Mouse (Mus musculus): Measurements from ENCODE around the gene Arhgap10. TPM values are rescaled to one million over a fixed set of nuclear protein-coding genes. Genes with fewer than 3 reads are reported as not detected.

Arhgap10 gene
- polyA plus RNA-seq, 1 experiment from 2014 or later: 14.8 TPM

DNA sequence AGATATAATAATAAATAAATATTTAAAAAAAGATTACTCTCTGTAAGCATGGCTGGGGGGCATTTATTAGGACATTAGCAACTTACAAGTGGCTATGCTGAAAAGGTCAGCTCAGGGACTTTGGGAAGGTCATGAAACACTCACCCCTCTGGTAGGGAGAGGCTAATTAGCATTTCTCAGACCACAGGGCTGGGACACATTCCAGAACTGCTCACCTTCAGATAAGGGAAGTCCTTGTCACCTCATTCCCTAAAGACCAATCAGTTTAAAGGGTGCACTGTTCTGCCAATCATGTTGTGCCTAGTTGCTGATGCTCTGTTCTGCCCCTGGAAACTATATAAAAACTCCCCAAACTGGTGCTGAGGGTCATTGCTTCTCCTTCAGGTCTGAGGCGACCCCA lies 20.5 kb upstream of the Arhgap10 start:
- Histone ChIP-seq H3K4me3 (ENCODE audit: low read depth, low read length) (no peak overlapping the region), H3K9ac (ENCODE audit: low read length) (no peak overlapping the region), H3K9me3 (ENCODE audit: control insufficient read depth, low read length) (no peaks in the 10 kb centered on the region), H3K27ac (ENCODE audit: low read depth, low read length) (no peak overlapping the region), H3K4me2 (ENCODE audit: low read depth) (no peak overlapping the region), H3K4me1 (ENCODE audit: control insufficient read depth, insufficient read depth, low read length) (no peaks in the 10 kb centered on the region), H3K27me3 (ENCODE audit: control insufficient read depth, insufficient read depth, low read length) (no peaks in the 10 kb centered on the region), H3K36me3 (ENCODE audit: control insufficient read depth, insufficient read depth, low read length) (no peaks in the 10 kb centered on the region)
- ATAC-seq (ENCODE audit: insufficient read depth, low FRiP score, low TSS enrichment) (no peak), DNase-seq (ENCODE audit: low spot score) (no peak)
- WGBS: 83% methylated on average over 1 of the region's 1 CpGs

DNA sequence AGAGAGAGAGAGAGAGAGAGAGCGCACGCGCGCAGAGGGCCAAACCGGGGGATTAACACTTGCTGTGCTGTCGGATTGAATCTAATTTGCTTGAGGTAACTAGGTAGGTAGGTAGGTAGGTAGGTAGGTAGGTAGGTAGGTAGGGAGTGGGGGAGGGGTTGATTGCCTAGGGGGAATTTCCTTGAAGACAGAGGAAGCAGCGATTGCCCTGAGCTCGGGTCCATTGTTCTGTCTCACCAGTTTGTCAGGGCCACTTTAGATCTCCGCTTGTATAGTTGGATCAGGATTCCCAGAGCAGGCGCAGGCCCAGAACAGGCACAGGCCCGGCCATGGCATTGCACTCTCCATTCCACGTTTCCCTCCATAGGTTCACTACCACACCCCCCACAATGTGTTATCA lies 19.1 kb upstream of the Arhgap10 start:
- H3K4me3 ChIP-seq (ENCODE audit: low read depth, low read length): no peak overlapping the region
- 77% methylated on average over 12 of the region's 12 CpGs for WGBS
- no peak for ATAC-seq (ENCODE audit: insufficient read depth, low FRiP score, low TSS enrichment)

DNA sequence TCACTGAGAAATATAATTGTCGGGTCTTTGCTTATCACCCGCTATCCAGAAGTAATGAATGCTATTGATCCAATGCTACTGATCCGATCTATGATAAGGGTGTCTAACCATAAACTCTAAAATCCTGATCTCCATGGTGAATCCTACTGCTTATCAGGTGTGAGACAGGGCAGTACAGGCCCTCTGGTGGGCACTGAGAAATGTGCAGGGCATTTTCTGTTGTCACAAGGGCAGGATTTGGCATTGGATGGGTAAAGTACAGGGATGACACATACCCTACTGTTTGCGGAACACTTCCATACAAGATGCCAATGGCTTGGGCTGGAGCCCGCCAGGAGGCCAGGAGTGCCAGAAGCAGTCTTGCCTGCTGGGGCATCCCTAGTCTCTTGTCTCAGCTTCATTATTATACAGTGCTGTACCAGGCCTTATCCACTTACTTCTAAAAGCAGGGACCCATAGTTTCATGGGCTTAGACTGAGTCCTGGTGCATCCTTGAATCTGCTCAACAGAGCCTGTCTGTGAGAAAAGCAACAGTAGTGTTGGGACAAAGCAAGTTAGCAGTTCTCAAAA lies 17.4 kb upstream of the Arhgap10 start:
- Histone ChIP-seq H3K9ac (ENCODE audit: low read length) (no peak overlapping the region), H3K4me1 (ENCODE audit: control insufficient read depth, insufficient read depth, low read length) (no peaks in the 10 kb centered on the region), H3K4me2 (ENCODE audit: low read depth) (no peak overlapping the region), H3K27me3 (ENCODE audit: control insufficient read depth, insufficient read depth, low read length) (no peaks in the 10 kb centered on the region), H3K9me3 (ENCODE audit: control insufficient read depth, low read length) (no peaks in the 10 kb centered on the region), H3K27ac (ENCODE audit: low read depth, low read length) (no peak overlapping the region), H3K4me3 (ENCODE audit: low read depth, low read length) (no peak overlapping the region), H3K36me3 (ENCODE audit: control insufficient read depth, insufficient read depth, low read length) (no peaks in the 10 kb centered on the region)
- no peak for ATAC-seq (ENCODE audit: insufficient read depth, low FRiP score, low TSS enrichment)
- no peak for DNase-seq (ENCODE audit: low spot score)
- 91% methylated on average over 5 of the region's 5 CpGs for WGBS

More for the DNA sequence above, 19.1 kb upstream of the Arhgap10 start:
- no peaks in the 10 kb centered on the region for H3K36me3 ChIP-seq (ENCODE audit: control insufficient read depth, insufficient read depth, low read length)
- H3K9me3 ChIP-seq (ENCODE audit: control insufficient read depth, low read length): no peaks in the 10 kb centered on the region
- no peak overlapping the region for H3K9ac ChIP-seq (ENCODE audit: low read length)
- H3K27ac ChIP-seq (ENCODE audit: low read depth, low read length): no peak overlapping the region
- no peak for DNase-seq (ENCODE audit: low spot score)
- H3K4me1 ChIP-seq (ENCODE audit: control insufficient read depth, insufficient read depth, low read length): no peaks in the 10 kb centered on the region
- H3K4me2 ChIP-seq (ENCODE audit: low read depth): no peak overlapping the region
- H3K27me3 ChIP-seq (ENCODE audit: control insufficient read depth, insufficient read depth, low read length): no peaks in the 10 kb centered on the region

DNA sequence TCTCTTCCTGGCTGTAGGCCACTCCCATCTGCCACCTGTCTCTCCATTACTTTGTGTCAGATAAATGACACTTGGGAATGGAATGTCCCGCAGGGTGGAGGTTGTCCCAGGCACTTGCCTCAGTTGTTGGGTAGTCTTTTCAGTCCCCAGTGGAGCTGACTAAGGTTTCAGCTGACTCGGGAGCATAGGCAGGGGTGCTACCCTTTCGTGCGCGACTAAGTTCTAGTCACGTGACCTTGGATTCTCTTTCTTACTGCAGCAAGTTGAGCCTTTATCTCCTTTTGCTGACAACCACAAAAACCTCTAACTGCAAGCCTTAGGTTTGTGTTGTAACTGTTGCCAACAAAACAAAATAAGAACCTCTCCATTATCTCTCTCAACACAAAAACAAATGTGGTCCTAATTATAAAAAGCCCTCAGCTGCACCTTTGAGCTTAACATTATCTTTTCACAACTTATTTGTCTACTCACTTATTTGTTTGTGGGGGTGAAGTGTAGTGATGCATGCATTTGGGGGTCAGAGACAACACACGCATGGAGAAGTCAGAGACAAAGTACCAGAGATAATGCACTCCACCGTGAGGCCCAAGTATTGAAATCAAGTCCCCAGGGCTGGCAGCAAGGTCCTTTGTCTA lies 16.7 kb upstream of the Arhgap10 start:
- no peak overlapping the region for H3K4me2 ChIP-seq (ENCODE audit: low read depth)
- DNase-seq (ENCODE audit: low spot score) (no peak), ATAC-seq (ENCODE audit: insufficient read depth, low FRiP score, low TSS enrichment) (no peak)
- H3K4me3 ChIP-seq (ENCODE audit: low read depth, low read length): no peak overlapping the region
- no peak overlapping the region for H3K27ac ChIP-seq (ENCODE audit: low read depth, low read length)
- no peaks in the 10 kb centered on the region for H3K36me3 ChIP-seq (ENCODE audit: control insufficient read depth, insufficient read depth, low read length)
- no peaks in the 10 kb centered on the region for H3K27me3 ChIP-seq (ENCODE audit: control insufficient read depth, insufficient read depth, low read length)
- 73% methylated on average over 8 of the region's 8 CpGs for WGBS
- H3K4me1 ChIP-seq (ENCODE audit: control insufficient read depth, insufficient read depth, low read length): no peaks in the 10 kb centered on the region
- no peak overlapping the region for H3K9ac ChIP-seq (ENCODE audit: low read length)
- H3K9me3 ChIP-seq (ENCODE audit: control insufficient read depth, low read length): no peaks in the 10 kb centered on the region

DNA sequence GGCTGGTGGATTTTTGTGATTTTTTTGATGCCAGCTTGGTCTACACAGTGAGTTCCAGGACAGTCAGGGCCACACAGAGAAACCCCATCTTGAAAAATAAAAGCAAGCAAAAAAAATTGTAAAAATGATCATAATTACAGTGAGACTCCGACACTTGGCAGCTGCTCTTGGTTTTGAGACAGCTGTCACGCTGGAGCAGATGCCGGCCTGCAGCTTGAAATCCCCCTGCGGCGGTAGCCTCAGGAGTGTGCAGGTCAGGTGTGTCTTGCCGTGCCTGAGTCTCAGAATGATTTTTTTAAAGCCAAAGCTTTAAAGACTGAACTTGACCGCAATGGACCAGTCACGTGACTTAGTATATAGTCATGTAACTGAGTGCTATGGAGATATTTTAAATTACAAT lies 8.4 kb upstream of the Arhgap10 start:
- no peaks in the 10 kb centered on the region for H3K9me3 ChIP-seq (ENCODE audit: control insufficient read depth, low read length)
- no peaks in the 10 kb centered on the region for H3K4me1 ChIP-seq (ENCODE audit: control insufficient read depth, insufficient read depth, low read length)
- no peak for DNase-seq (ENCODE audit: low spot score)
- H3K4me3 ChIP-seq (ENCODE audit: low read depth, low read length): no peak overlapping the region
- 90% methylated on average over 8 of the region's 8 CpGs for WGBS
- no peak overlapping the region for H3K4me2 ChIP-seq (ENCODE audit: low read depth)
- no peaks in the 10 kb centered on the region for H3K27me3 ChIP-seq (ENCODE audit: control insufficient read depth, insufficient read depth, low read length)
- no peak overlapping the region for H3K9ac ChIP-seq (ENCODE audit: low read length)
- H3K36me3 ChIP-seq (ENCODE audit: control insufficient read depth, insufficient read depth, low read length): no peaks in the 10 kb centered on the region
- no peak overlapping the region for H3K27ac ChIP-seq (ENCODE audit: low read depth, low read length)
- ATAC-seq (ENCODE audit: insufficient read depth, low FRiP score, low TSS enrichment): no peak

DNA sequence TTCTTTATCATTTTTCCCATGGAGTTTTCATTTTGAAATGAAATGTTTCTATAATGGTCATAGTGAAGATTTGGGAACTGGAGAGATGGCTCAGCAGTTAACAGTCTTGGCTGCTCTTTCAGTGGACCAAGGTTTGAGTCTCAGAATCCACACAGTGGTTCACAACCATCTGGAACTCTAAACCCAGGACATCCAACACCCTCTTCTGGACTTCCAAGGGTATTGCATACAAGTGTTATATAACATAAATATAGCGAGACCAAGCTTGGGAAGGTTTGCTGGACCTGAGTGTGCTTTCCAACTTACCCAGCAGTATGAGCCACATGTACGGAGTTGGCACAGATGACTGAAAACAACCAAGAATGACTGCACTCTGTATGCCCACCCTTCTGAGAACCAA lies 7.2 kb upstream of the Arhgap10 start:
- Histone ChIP-seq H3K4me2 (ENCODE audit: low read depth) (no peak overlapping the region), H3K4me3 (ENCODE audit: low read depth, low read length) (no peak overlapping the region), H3K9me3 (ENCODE audit: control insufficient read depth, low read length) (no peaks in the 10 kb centered on the region), H3K9ac (ENCODE audit: low read length) (no peak overlapping the region), H3K36me3 (ENCODE audit: control insufficient read depth, insufficient read depth, low read length) (no peaks in the 10 kb centered on the region), H3K27ac (ENCODE audit: low read depth, low read length) (no peak overlapping the region), H3K27me3 (ENCODE audit: control insufficient read depth, insufficient read depth, low read length) (no peaks in the 10 kb centered on the region), H3K4me1 (ENCODE audit: control insufficient read depth, insufficient read depth, low read length) (no peaks in the 10 kb centered on the region)
- ATAC-seq (ENCODE audit: insufficient read depth, low FRiP score, low TSS enrichment): no peak
- no peak for DNase-seq (ENCODE audit: low spot score)
- 96% methylated on average over 2 of the region's 2 CpGs for WGBS

DNA sequence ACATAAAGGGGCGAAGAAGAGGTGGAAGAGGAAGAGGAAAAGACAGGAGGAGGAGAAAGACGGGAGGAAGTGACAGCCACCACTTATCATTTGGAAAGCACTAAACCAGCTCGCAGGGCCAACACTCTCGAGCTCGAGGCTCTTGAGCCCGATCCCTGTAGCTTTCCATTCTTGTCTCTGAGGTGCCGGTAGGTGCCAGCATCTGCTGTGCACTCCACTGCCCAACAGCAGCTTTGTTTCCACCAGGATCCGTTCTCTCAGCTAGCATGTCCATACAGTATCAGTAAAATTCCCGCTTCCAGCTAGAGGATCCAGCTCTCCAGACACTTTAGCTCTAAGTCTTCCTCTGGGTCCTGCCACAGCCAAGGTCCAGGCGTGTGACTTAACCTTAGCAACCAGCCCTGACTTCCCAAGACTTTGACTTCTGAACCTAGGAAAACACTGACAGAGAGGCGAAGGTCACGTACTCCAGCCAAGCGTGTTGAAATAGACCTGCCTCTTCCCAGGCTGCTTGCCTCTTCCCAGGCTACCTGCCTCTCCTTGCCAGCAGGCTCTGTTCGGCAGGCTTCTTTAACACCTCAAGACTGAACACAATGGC lies 6.4 kb upstream of the Arhgap10 start:
- no peaks in the 10 kb centered on the region for H3K36me3 ChIP-seq (ENCODE audit: control insufficient read depth, insufficient read depth, low read length)
- DNase-seq (ENCODE audit: low spot score): no peak

DNA sequence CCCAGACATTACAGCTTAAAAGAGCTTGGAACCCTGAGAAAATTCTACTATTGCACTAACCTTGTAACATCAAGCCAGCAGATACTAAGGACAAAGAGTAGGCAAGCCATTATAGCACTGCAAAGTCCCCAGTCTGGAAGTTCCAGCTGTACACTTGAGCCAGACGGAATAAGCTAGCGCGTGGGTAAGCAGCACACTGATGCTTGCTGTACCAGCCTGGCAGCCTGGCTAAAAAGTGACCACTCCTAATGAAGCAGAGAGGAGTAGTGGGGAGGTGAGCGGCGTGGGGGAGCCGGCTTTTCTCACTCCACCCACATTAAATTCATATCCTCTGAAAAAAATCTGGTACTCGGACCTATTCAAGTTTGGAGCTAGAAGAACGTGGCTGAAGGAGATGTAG lies 5.2 kb upstream of the Arhgap10 start:
- WGBS: 77% methylated on average over 8 of the region's 8 CpGs
- no peak for ATAC-seq (ENCODE audit: insufficient read depth, low FRiP score, low TSS enrichment)
- H3K27me3 ChIP-seq (ENCODE audit: control insufficient read depth, insufficient read depth, low read length): 0 out of 2 replicates have a peak, but pooled peaks cover 2% of the 10 kb centered on the region

More for the DNA sequence above, 6.4 kb upstream of the Arhgap10 start:
- Histone ChIP-seq H3K4me3 (ENCODE audit: low read depth, low read length) (no peak overlapping the region), H3K4me2 (ENCODE audit: low read depth) (no peak overlapping the region), H3K4me1 (ENCODE audit: control insufficient read depth, insufficient read depth, low read length) (no peaks in the 10 kb centered on the region), H3K9me3 (ENCODE audit: control insufficient read depth, low read length) (no peaks in the 10 kb centered on the region), H3K27me3 (ENCODE audit: control insufficient read depth, insufficient read depth, low read length) (0 out of 2 replicates have a peak, but pooled peaks cover 2% of the 10 kb centered on the region), H3K9ac (ENCODE audit: low read length) (no peak overlapping the region), H3K27ac (ENCODE audit: low read depth, low read length) (no peak overlapping the region)
- 74% methylated on average over 14 of the region's 14 CpGs for WGBS
- ATAC-seq (ENCODE audit: insufficient read depth, low FRiP score, low TSS enrichment): no peak

More for the DNA sequence above, 5.2 kb upstream of the Arhgap10 start:
- Histone ChIP-seq H3K36me3 (ENCODE audit: control insufficient read depth, insufficient read depth, low read length) (no peaks in the 10 kb centered on the region), H3K4me1 (ENCODE audit: control insufficient read depth, insufficient read depth, low read length) (no peaks in the 10 kb centered on the region; the same call in 1 of the 2 replicates), H3K9me3 (ENCODE audit: control insufficient read depth, low read length) (no peaks in the 10 kb centered on the region), H3K4me3 (ENCODE audit: low read depth, low read length) (no peak overlapping the region), H3K4me2 (ENCODE audit: low read depth) (no peak overlapping the region), H3K27ac (ENCODE audit: low read depth, low read length) (no peak overlapping the region), H3K9ac (ENCODE audit: low read length) (no peak overlapping the region)
- no peak for DNase-seq (ENCODE audit: low spot score)
